Mouse (Mus musculus) embryonic fibroblast, embryonic 13.5 days (primary cell): ENCODE measurements around the gene Dnajc5.

Experiments used
- CTCF ChIP-seq: IDR thresholded peaks from 2 replicates; pipeline ENCODE4 v1.5.1; 2011; ENCODE audit warnings: mild to moderate bottlenecking, control low read depth, low read length, moderate library complexity, borderline replicate concordance; ENCODE audit not compliant: insufficient read depth
- POLR2A ChIP-seq: IDR thresholded peaks from 2 replicates; pipeline ENCODE4 v1.6.1; 2011; ENCODE audit warnings: low read depth, mild to moderate bottlenecking, control low read depth, low read length, moderate library complexity

GRCm38 (mm10) chr2:181593042-181593421 lies 72.7 kb downstream of the Dnajc5 start:
- TF ChIP-seq CTCF, result no peak
- TF ChIP-seq POLR2A, result no peak
